Mouse (Mus musculus): Measurements from ENCODE around the gene Mark4.

Gene Mark4

DNA sequence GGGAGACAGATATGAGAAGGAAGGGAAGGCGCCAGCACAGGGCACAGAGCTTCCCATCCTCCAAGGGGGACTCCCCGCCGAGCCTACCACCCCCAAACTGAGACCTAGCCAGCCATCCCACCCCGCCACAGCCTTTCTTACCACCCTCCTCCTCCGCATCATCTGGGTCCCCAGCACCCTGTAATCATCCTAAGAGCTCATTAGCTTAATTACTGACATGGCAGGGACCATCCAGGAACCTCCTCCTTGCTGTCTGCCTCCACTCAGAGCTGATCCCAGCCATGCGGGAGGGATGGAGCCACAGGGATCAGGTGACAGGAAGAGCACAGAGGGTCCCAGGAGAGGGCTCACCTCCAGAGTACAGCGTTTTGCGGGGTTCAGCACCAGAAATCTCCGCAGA, 21.6 kb downstream of the Mark4 start:
- no peak for DNase-seq (ENCODE audit: low read depth, low spot score)

DNA sequence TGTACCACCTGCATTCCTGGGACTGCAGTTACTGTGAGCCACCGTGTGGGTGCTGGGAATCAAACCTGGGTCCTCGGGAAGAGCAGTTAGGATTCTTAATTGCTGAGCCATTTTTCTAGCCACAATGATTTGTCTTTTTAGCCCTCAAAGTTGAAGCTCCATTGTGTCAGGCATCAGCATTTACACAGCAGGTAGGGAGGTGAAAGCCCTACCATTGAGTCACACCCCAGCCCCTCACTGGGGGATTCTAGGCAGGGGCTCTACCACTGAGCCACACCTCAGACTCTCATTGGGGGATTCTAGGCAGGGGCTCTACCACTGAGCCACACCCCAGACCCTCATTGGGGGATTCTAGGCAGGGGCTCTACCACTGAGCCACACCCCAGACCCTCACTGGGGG, 22.3 kb downstream of the Mark4 start:
- DNase-seq (ENCODE audit: low read depth, low spot score): no peak

DNA sequence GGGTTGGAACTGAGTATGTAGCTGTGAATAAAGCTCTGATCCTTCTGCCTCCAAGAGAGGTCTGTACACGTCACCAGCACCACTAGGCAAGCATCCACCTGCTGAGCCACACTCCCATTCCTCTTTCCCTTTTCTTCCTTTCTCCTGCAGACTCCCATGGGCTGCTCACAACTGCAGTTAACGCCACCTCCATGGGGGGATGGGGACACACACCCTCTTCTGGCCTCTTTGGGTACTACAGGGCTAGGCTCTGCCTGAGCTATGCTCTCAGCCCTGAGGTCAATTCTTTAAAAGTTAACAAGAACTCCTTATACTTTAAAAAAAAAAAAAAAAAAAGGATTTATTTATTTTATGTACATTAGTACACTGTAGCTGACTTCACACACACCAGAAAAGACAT, 26.1 kb downstream of the Mark4 start:
- peak; percentile 24 for DNase-seq (ENCODE audit: low read depth, low spot score)

DNA sequence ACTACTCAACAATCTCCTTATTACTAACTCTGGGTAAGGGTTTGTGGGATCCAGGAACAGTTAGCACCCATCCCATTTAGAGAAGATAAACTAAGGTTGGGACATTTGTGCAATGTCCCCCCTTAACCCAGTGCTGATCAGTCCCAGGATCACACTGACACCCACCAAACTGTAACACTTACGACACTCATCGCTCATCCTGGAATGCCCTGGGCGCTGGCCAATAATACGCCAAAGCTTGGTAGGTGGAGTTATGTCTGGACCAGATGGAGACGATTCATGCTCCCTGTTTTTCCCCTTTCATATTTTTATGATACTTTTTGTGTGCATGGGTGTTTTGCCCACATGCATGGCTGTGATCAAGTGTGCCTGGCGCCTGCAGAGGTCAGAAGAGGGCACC, 28.2 kb downstream of the Mark4 start:
- DNase-seq (ENCODE audit: low read depth, low spot score): no peak

DNA sequence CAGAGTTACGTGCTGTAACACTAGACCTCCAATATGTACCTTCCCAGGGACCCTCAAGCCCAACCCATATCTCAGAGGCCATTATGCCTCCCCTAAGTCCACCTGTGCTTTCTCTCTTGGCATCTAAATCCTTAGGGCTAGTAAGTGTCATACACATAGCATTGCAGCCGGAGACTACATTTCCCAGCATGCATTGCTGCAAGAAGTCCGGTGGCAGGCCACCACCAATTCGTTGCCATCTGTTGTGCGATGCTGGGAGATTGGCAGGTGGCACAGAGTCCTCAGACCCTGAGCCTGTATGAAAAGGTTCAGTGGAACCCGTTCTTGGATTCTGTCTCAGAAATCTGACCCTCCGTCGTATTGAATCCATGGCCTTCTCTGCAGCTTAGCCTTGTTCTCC, 28.9 kb downstream of the Mark4 start:
- DNase-seq (ENCODE audit: low read depth, low spot score): peak; percentile 38

DNA sequence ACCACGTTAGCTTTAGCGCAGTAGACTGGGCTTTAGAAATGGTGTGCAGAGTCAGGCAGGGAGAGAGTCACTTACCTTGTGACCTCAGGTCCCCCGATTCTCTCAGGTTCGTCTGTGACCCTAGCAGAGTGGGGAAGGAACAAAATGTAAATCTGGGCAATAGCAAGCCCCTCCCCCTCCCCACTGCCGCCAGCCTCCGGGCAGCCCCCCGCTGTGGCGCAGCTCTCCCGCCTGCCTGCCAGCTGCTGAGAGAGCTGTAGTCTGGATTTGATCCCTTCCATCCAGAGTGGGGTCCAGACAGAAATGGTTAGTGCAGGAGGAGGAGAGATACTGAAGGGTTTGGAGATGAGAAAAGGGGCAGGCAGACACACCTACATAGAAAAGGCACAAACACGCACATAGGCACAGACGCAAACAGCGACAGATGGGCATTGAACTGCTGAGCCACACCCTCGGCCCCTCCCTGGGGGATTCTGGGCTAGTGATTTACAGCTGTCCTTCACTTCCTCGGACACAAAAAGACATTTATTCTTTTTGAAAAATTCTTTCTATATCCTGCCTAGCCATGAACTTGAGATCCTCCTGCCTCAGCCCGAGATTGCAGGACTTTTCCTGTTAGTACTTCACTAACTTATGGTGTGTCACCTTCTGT, 30.5 kb downstream of the Mark4 start:
- DNase-seq (ENCODE audit: low read depth, low spot score): no peak

DNA sequence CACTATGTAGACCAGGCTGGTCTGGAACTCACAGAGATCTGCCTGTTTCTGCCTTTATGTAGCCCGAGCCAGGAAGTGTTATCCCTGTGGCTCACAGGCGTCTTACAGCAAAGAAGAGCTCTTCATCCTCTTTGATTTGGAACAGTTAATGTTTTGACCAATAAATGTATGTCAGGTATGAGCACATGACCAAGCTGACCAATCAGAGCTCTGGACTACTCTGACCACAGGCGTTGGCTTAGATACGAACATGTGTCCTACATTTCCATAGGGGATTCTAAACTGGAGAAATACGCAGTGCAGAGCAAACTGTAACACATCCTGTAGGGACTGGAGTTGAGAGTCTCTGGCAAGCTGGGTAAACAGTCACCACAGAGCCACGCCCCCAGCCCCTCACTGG, 31.7 kb downstream of the Mark4 start:
- DNase-seq (ENCODE audit: low read depth, low spot score): no peak

DNA sequence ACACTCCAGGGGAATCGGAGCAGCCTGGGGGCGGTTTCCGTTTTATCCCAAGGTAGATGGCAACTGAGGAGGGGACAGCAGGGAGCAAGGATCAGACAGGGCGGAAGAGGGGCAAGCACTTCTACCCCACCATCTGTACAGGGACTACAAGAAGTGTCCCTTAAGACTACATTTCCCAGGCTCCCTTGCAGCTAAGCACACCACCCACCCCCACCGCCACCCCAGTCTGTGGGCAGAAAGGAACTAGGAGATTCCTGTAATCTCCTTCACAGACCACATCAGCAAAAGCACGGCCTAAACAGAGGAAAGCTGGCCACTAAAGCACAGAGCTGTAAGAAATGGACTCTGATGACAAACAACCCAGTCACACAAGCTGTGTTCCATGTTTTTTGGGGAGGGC, 32.3 kb downstream of the Mark4 start:
- no peak for DNase-seq (ENCODE audit: low read depth, low spot score)

DNA sequence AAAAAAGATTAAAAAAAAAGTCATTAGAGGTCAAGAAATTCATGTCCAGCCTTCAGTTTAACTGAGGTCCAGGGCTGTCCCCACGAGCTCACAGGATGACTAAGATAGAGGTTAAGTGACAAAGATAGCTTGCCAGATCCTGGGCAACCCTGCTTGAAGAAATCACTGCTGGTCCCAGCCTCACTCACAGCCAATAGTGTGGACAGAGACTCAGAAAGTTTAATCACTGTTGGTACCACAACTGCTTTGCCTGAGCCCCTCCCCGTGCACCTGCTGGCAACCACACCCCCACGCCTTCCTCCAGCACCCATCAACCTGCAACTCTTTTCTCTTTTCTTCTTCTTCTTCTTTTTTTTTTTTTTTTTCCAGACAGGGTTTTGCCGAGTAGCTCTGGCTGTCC, 34.6 kb downstream of the Mark4 start:
- DNase-seq (ENCODE audit: low read depth, low spot score): no peak

DNA sequence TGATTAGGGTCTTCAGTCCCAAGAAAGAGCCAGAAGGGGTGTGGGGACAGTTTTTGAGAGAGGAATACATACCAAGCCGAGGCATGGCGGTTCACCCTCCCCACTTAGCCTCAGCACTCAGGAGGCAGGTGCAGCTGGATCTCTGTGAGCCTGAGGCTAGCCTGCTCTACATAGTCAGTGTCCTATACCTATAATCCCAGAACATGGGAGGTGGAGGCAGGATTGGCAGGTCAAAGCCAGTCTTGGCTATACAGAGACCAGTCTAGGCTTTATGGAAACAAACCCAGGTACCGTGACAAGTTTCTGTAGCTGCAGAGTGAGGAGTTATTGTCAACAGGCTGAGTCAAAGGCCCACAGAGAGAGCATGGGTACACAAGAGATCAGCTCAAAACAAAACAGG, 35.5 kb downstream of the Mark4 start:
- no peak for DNase-seq (ENCODE audit: low read depth, low spot score)

DNA sequence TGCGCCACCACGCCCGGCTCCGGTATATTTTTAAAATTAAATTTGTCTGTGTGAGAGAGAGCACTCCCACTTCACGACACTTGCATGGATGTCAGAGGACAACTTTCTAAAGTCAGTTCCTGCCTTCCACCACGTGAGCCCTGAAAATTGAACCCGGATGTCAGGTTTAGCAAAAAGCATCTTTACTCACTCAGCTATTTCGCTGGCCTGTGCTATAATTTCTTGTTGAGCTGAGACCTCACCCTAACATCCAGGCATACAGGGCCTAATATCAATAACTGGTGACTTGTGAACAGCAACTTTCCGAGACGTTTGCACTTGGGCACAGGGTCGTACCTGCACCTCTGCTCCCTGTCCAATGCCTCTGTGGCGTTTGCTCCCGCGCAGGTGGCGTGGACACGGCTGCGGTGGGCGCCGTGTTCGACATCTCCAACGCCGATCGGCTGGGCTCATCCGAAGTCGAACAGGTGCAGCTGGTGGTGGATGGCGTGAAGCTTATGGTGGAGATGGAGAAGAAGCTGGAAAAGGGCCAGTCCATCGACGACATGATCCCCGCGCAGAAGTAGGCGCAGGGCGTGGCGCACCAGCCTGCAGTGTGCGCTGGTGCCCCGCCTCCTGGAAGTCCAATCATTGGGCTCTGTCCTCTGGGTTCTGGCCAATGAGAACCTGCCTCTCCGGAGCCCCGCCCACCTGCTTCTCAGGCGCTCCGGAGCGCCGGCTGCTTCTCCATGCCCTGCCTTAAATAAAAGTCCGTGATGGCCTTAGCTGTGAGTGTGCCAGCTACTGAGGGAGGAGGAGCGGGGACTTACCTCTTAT, 37.6 kb downstream of the Mark4 start:
- peak; percentile 92 for DNase-seq (ENCODE audit: low read depth, low spot score)

DNA sequence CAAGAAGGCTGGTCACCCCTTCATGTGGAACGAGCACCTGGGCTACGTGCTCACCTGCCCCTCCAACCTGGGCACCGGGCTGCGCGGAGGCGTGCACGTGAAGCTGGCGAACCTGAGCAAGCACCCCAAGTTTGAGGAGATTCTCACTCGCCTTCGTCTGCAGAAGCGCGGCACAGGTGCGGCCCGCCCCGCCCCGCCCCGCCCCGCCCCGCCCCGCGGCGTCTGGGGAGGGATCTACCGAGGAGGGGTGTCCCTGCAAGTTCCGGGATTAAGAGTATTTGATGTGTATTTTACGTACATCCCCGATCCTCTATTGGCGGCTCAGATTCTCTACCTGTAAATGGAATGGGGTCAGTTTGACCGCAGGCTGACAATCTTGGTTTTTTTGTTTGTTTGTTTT, 38.5 kb downstream of the Mark4 start:
- peak; percentile 49 for DNase-seq (ENCODE audit: low read depth, low spot score)

DNA sequence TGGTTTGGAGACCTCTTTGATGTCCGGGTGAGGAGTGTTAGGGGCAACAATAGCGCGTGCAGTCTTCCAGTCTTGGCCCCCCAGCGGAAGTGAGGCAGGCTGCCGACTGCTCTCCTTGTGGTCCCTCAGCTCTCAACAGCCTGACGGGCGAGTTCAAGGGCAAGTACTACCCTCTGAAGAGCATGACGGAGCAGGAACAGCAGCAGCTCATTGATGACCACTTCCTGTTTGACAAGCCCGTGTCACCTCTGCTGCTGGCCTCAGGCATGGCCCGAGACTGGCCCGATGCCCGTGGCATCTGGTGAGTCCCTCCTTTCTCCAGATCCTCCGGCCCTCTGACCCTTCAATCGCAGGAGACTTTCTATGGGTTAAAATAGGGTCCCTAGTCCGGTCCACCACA, 42.0 kb downstream of the Mark4 start:
- no peak for DNase-seq (ENCODE audit: low read depth, low spot score)

DNA sequence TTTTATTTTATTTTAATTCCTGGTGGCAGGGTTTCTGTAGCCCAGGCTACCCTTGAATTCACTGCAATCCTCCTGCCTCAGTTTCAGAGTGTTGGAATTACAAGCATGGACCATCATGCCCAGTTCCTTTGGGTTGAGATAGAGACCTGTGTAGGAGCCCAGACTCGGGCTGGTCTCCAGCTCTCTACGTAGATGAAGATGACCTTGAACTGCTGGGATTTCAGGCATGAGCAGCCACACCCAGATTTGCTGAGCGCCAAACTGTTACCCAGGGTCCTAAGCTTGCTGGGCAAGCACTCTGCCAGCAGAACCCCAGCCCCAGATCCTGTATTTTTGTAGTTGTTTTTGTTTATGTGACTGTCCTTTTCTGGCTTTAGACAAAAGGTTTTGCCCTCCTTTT, 45.1 kb downstream of the Mark4 start:
- DNase-seq (ENCODE audit: low read depth, low spot score): no peak

DNA sequence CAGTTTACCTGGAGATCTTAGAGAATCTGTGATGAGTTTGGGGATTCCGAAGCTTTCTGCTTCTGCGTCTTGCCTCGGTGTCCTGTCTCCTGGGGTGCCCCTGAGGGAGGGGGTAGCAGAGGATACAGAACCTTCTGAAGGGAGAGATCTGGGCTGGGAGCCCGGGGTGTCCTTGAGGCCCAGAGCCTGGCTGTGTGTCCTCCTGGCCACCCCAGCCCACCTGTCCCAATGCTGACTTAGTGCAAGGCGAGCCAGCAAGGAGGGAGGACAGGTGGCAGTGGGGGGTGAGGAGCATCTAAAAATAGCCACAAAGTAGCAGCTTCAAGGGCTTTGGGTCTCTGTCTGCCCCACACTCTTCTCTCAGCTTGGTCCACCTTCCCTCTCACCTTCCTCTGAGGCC, 46.8 kb downstream of the Mark4 start:
- no peak for DNase-seq (ENCODE audit: low read depth, low spot score)

DNA sequence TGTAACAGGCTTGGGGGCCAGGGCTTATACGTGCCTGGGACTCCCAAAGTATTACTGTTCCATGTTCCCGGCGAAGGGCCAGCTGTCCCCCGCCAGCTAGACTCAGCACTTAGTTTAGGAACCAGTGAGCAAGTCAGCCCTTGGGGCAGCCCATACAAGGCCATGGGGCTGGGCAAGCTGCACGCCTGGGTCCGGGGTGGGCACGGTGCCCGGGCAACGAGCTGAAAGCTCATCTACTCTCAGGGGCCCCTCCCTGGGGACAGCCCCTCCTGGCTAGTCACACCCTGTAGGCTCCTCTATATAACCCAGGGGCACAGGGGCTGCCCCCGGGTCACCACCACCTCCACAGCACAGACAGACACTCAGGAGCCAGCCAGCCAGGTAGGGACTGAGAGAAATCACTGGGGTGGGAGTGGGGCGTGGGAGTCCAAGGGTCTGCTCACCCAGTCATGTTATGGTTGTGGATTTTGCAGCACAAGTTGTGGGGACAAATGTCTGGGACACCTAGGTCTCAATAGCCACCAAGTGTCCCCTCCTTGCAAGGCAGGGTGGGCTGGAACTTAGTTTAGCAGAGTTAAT, 47.8 kb downstream of the Mark4 start:
- DNase-seq (ENCODE audit: low read depth, low spot score): no peak

DNA sequence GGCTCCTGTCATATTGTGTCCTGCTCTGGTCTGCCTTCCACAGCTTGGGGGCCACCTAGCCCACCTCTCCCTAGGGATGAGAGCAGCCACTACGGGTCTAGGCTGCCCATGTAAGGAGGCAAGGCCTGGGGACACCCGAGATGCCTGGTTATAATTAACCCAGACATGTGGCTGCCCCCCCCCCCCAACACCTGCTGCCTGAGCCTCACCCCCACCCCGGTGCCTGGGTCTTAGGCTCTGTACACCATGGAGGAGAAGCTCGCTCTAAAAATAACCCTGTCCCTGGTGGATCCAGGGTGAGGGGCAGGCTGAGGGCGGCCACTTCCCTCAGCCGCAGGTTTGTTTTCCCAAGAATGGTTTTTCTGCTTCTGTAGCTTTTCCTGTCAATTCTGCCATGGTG, 48.9 kb downstream of the Mark4 start:
- no peak for DNase-seq (ENCODE audit: low read depth, low spot score)

DNA sequence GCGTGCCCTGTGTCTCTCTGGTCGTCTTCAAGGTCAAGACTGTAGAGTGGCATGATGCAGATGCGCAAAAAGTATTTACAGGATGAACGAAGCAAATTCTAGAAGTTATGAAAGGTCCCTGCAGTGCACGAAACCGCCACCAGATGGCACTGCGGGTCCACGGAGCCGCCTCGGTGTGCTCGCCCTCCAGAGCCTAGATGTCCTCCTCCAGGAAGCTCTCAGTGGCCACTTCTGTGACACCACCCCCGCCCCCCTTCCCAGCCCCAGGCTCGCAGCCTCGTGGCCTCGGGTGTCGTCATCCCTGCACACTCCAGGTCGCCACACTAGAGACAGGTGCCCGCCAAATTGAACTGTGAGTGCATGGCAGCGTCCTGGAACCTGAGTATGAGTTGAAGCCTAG, 53.2 kb downstream of the Mark4 start:
- DNase-seq (ENCODE audit: low read depth, low spot score): peak; percentile 92

DNA sequence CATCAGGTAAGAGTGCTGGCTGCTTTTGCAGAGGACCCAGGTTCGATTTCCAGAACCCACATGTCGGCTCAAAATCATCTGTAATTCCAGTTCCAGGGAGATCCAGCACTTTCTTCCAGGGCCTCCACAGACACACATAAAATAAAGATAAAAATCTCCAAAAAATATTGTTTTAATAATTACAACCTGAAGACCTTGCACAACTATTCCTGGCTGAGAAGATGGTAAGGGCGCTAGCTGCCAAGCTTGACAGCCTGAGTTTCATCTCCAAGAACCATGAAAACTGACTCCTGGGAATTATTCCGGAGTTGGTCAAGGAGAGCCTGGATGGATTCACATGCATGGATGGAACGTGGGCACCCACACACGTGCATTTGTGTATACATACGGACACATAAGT, 54.1 kb downstream of the Mark4 start, which contains the start of gene Ckm:
Gene Ckm, plus strand, starts transcription at position 301 of the 400 bp plus-strand sequence.
- no peak for DNase-seq (ENCODE audit: low read depth, low spot score)

DNA sequence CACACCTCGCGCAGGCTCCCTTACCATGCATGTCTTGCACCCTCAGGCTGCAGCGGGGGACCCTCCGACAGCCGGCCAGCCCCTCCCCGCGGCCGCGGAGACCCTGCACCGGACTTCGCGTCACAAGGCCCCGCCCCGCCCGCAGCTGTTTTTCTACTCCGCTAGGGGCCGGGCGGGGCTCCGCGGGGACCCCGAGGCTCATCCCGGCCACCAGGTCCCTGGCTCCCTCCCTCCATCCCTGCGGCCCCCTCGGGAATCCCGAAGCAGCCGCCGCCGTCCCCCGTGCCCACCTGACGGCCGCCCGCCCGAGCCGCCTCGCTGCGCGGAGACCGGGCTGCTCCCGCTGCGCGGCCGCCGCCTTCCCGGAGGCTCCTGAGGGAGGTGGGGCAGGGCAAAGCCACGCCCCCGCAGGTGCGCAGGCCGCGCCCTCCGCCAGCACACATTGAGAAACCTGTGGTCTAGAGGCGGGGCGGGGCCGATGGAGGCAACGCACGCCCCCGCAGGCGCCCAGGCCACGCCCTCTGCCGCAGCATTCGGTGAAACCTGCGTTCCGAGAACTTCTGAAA, 54.8 kb downstream of the Mark4 start, which contains the start of gene Klc3:
Gene Klc3, minus strand, starts transcription at position 374 of the 566 bp plus-strand sequence.
- peak; percentile 93 for DNase-seq (ENCODE audit: low read depth, low spot score)

DNA sequence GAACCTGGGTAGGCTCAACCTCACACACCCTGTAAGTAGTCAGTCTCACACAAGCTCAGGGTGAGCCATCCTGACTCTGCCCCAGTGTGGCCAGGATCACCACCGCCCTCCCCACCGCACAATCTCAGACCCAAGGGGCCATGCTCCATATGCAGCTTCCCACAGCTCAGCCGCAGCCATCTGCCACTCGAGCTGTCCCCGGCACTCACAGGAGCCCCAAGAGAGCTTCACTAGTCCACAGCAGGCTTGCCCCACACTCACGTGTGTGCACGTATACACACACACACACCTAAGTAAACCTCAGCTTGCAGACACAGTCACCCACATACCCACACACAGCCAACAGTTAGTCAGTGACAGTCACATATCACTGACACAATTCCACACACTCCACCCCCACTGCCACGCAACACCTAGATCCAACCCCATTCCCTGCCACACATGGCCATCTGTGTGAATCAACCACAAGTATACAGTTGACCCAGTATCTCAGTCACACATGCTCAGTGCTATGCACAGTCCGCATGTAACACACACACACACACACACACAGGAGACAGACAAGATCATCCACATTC, 56.0 kb downstream of the Mark4 start:
- no peak for DNase-seq (ENCODE audit: low read depth, low spot score)

DNA sequence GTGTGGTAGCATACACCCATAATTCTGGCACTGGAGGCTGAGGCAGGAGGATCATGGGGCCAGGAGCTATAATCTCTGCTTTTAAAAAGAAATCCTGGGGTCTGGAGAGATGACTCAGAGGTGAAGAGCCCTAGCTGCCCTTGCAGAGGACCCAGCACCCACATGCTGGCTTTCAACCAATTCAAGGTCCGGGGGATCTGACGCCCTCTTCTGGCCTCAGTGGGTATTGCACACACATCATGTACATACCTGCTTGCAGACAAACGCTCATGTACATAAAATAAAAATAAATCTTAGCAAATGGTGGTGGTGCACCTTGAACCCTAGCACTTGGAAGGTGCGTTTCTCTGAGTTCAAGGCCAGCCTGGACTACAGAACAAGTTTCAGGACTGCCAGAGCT, 57.7 kb downstream of the Mark4 start:
- DNase-seq (ENCODE audit: low read depth, low spot score): peak; percentile 41

Measured in CD4-positive, CD25-positive, alpha-beta regulatory T cell, adult 2 months (primary cell).